Mouse (Mus musculus) adrenal gland, postnatal 4 days (tissue): ENCODE measurements at regions not wholly inside any gene's neighbourhood (a gene's known extent, or its start where the extent isn't known, plus 50 kb on each side); places are given as distances from the start of the nearest gene placed in this dataset.

Source experiments
- DNase-seq, 2 experiments: peaks; one replicate each; pipeline ENCODE4 v3.0.0; 2021 to 2022; ENCODE audit warnings: low spot score in 2 of 2, mixed read lengths in 2 of 2

- no peak for DNase-seq
Observed at GRCm38 (mm10) chr7:37336171-37336850, 437.1 kb downstream of the Zfp536 start.

- no peak for DNase-seq
Observed at GRCm38 (mm10) chr7:37336851-37337531, 436.4 kb downstream of the Zfp536 start.

GRCm38 (mm10) chr7:37337616-37338015, 435.8 kb downstream of the Zfp536 start:
- no peak for DNase-seq

- DNase-seq = no peak
Observed at GRCm38 (mm10) chr7:37338067-37338501, 435.4 kb downstream of the Zfp536 start.

- no peak for DNase-seq
Observed at GRCm38 (mm10) chr7:37342613-37343012, 430.8 kb downstream of the Zfp536 start.

- no peak for DNase-seq
Observed at GRCm38 (mm10) chr7:37343021-37343593, 430.3 kb downstream of the Zfp536 start.

- no peak for DNase-seq
Observed at GRCm38 (mm10) chr7:37343691-37344233, 429.7 kb downstream of the Zfp536 start.

- DNase-seq = peak in 1 of 2 experiments; percentile 27
Observed at GRCm38 (mm10) chr7:37346041-37346440, 427.4 kb downstream of the Zfp536 start.

- peak; percentile 62 to 79 for DNase-seq
Observed at GRCm38 (mm10) chr7:37357647-37358395, 415.6 kb downstream of the Zfp536 start.

GRCm38 (mm10) chr7:37358492-37358891, 414.9 kb downstream of the Zfp536 start:
- no peak for DNase-seq

- no peak for DNase-seq
Observed at GRCm38 (mm10) chr7:37359473-37359872, 414.0 kb downstream of the Zfp536 start.

GRCm38 (mm10) chr7:37360171-37360570, 413.3 kb downstream of the Zfp536 start:
- no peak for DNase-seq

GRCm38 (mm10) chr7:37361802-37362441, 411.5 kb downstream of the Zfp536 start:
- DNase-seq = no peak

GRCm38 (mm10) chr7:37362879-37363278, 410.6 kb downstream of the Zfp536 start:
- DNase-seq = no peak

- no peak for DNase-seq
Observed at GRCm38 (mm10) chr7:37363629-37364175, 409.7 kb downstream of the Zfp536 start.

- no peak for DNase-seq
Observed at GRCm38 (mm10) chr7:37364221-37364620, 409.2 kb downstream of the Zfp536 start.

- DNase-seq = no peak
Observed at GRCm38 (mm10) chr7:37366006-37366405, 407.4 kb downstream of the Zfp536 start.

GRCm38 (mm10) chr7:37369698-37370097, 403.7 kb downstream of the Zfp536 start:
- DNase-seq = no peak

GRCm38 (mm10) chr7:37373864-37374263, 399.6 kb downstream of the Zfp536 start:
- DNase-seq = peak in 1 of 2 experiments; percentile 37

GRCm38 (mm10) chr7:37375044-37375443, 398.4 kb downstream of the Zfp536 start:
- DNase-seq = no peak

- no peak for DNase-seq
Observed at GRCm38 (mm10) chr7:37375591-37375990, 397.9 kb downstream of the Zfp536 start.
